Mouse (Mus musculus): Measurements from ENCODE around the gene Atrx. TPM values are rescaled to one million over a fixed set of nuclear protein-coding genes. Genes with fewer than 3 reads are reported as not detected.

Gene Atrx
- polyA plus RNA-seq, 1 experiment = 7.9 TPM

GRCm38 (mm10) chrX:105766013-105766412 lies 163.2 kb downstream of the Atrx start:
- Histone ChIP-seq H3K79me2 (ENCODE audit: control insufficient read depth, insufficient read depth) (no peaks in the 10 kb centered on the region), H3K4me3 (ENCODE audit: insufficient read depth, poor library complexity, severe bottlenecking) (no peak overlapping the region), H3K79me3 (ENCODE audit: low read depth) (no peaks in the 10 kb centered on the region), H3K36me3 (ENCODE audit: control insufficient read depth, insufficient read depth) (no peaks in the 10 kb centered on the region), H3K27me3 (ENCODE audit: control insufficient read depth, insufficient read depth, insufficient read length) (peaks cover 18% of the 10 kb centered on the region), H3ac (ENCODE audit: control insufficient read depth, insufficient read length, low read depth) (no peak overlapping the region)
- TF ChIP-seq FOSL1 (IDR thresholded peaks at IDR 0.05; ENCODE audit: insufficient read depth, low read length, poor library complexity, severe bottlenecking) (no peak), MYOD1 (IDR thresholded peaks at IDR 0.05; ENCODE audit: control insufficient read depth, insufficient read length, low read depth) (no peak), MAX (IDR thresholded peaks at IDR 0.05) (no peak), CEBPB (IDR thresholded peaks at IDR 0.05; ENCODE audit: low read depth) (no peak), CTCF (IDR thresholded peaks at IDR 0.05; ENCODE audit: control insufficient read depth, insufficient read depth, insufficient read length) (no peak), USF1 (IDR thresholded peaks at IDR 0.05; ENCODE audit: low read depth) (no peak), MYOG (IDR thresholded peaks at IDR 0.05; ENCODE audit: control insufficient read depth, extremely low read depth, insufficient read length) (no peak)

DNA sequence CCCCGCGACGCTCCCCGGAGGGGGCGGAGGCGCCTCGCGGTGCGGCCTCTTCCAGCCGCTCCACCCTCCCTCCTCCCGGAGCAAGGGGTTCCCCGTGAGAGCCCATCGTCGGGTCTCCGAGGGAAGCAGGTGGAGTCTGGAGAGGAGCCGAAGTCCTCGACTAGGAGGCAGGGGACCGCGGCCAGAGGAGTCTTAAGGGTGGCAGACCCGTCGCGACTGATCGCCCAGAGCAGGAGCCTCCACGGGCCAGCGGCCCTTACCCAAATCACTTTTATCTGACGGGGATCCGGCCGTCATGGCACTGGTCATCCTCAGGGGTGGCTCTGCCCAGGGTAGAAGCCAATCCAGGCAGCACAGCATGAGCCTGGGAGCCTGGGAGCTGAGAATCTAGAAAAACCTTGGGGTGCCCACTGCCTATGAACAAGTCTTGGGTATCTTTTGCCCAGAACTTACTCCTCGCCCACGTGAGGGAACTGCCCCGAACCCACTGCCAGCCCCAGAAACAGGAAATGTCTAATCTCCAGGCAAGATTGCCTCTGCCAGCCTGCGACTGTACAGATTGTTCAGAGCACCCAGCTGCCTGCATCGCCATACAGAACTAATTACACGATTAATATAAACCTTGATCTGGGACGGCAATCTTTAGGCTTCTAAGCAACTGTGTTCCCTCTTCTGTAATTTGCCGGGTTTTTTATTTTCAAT lies 164.0 kb downstream of the Atrx start:
- H3K79me3 ChIP-seq (ENCODE audit: low read depth) = no peaks in the 10 kb centered on the region
- no peaks in the 10 kb centered on the region for H3K79me2 ChIP-seq (ENCODE audit: control insufficient read depth, insufficient read depth)
- TF ChIP-seq FOSL1 (IDR thresholded peaks at IDR 0.05; ENCODE audit: insufficient read depth, low read length, poor library complexity, severe bottlenecking) = no peak
- H3K27me3 ChIP-seq (ENCODE audit: control insufficient read depth, insufficient read depth, insufficient read length) = peaks cover 18% of the 10 kb centered on the region
- no peak overlapping the region for H3K4me3 ChIP-seq (ENCODE audit: insufficient read depth, poor library complexity, severe bottlenecking)
- no peaks in the 10 kb centered on the region for H3K36me3 ChIP-seq (ENCODE audit: control insufficient read depth, insufficient read depth)
- H3ac ChIP-seq (ENCODE audit: control insufficient read depth, insufficient read length, low read depth) = no peak overlapping the region

DNA sequence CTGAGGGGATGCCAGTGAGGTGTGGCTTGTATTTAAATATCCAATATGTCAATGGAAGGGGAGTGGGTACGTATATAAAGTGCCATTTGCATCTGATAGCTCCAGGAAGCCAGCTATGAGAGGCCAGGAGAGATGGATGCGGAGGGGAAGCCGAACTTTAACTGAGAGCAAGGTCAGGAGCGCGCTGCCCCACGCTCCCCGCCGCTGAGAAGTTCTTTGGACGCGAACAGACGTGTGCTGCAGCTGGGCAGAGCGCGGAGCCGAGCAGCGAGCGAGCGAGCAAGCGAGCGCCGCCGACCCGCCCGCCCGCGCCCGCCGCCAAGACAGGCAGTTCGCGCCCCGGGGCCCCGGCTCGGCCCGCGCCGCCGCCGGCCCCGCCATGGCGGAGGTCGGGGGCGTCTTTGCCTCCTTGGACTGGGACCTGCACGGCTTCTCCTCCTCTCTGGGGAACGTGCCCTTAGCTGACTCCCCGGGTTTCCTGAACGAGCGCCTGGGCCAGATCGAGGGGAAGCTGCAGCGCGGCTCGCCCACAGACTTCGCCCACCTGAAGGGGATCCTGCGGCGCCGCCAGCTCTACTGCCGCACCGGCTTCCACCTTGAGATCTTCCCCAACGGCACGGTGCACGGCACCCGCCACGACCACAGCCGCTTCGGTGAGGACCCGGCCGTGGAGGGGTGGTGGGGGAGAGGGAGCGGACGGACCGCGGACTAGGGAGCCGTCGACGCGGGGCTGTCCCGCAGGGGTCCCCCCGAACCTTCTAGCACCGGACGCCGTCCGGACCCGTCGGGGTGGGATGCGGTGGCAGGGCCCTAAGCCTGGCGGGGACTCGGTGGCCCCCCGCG lies 164.8 kb downstream of the Atrx start, which contains the start of gene Fgf16:
Fgf16 (plus strand) TSS at position 118 of the 843 bp plus-strand sequence.
- H3K36me3 ChIP-seq (ENCODE audit: control insufficient read depth, insufficient read depth) = no peaks in the 10 kb centered on the region
- H3K4me3 ChIP-seq (ENCODE audit: insufficient read depth, poor library complexity, severe bottlenecking) = no peak within 1 kb of the TSS
- no peaks in the 10 kb centered on the region for H3K79me2 ChIP-seq (ENCODE audit: control insufficient read depth, insufficient read depth)
- peaks cover 18% of the 10 kb centered on the region for H3K27me3 ChIP-seq (ENCODE audit: control insufficient read depth, insufficient read depth, insufficient read length)
- H3K79me3 ChIP-seq (ENCODE audit: low read depth) = no peaks in the 10 kb centered on the region
- TF ChIP-seq FOSL1 (IDR thresholded peaks at IDR 0.05; ENCODE audit: insufficient read depth, low read length, poor library complexity, severe bottlenecking) (no peak), MYOD1 (IDR thresholded peaks at IDR 0.05; ENCODE audit: control insufficient read depth, insufficient read length, low read depth) (no peak), MAX (IDR thresholded peaks at IDR 0.05) (no peak), MYOG (IDR thresholded peaks at IDR 0.05; ENCODE audit: control insufficient read depth, extremely low read depth, insufficient read length) (no peak), USF1 (IDR thresholded peaks at IDR 0.05; ENCODE audit: low read depth) (no peak), CEBPB (IDR thresholded peaks at IDR 0.05; ENCODE audit: low read depth) (no peak), CTCF (IDR thresholded peaks at IDR 0.05; ENCODE audit: control insufficient read depth, insufficient read depth, insufficient read length) (no peak)
- H3ac ChIP-seq (ENCODE audit: control insufficient read depth, insufficient read length, low read depth) = no peak within 1 kb of the TSS

GRCm38 (mm10) chrX:105763612-105764011 lies 165.6 kb downstream of the Atrx start:
- H3K79me3 ChIP-seq (ENCODE audit: low read depth) = no peaks in the 10 kb centered on the region
- no peaks in the 10 kb centered on the region for H3K79me2 ChIP-seq (ENCODE audit: control insufficient read depth, insufficient read depth)
- H3K27me3 ChIP-seq (ENCODE audit: control insufficient read depth, insufficient read depth, insufficient read length) = peaks cover 18% of the 10 kb centered on the region
- H3ac ChIP-seq (ENCODE audit: control insufficient read depth, insufficient read length, low read depth) = no peak overlapping the region
- TF ChIP-seq MAX (IDR thresholded peaks at IDR 0.05) (no peak), USF1 (IDR thresholded peaks at IDR 0.05; ENCODE audit: low read depth) (no peak), CTCF (IDR thresholded peaks at IDR 0.05; ENCODE audit: control insufficient read depth, insufficient read depth, insufficient read length) (no peak), MYOG (IDR thresholded peaks at IDR 0.05; ENCODE audit: control insufficient read depth, extremely low read depth, insufficient read length) (no peak), MYOD1 (IDR thresholded peaks at IDR 0.05; ENCODE audit: control insufficient read depth, insufficient read length, low read depth) (no peak), CEBPB (IDR thresholded peaks at IDR 0.05; ENCODE audit: low read depth) (no peak), FOSL1 (IDR thresholded peaks at IDR 0.05; ENCODE audit: insufficient read depth, low read length, poor library complexity, severe bottlenecking) (no peak)
- H3K4me3 ChIP-seq (ENCODE audit: insufficient read depth, poor library complexity, severe bottlenecking) = no peak overlapping the region
- H3K36me3 ChIP-seq (ENCODE audit: control insufficient read depth, insufficient read depth) = no peaks in the 10 kb centered on the region

- Histone ChIP-seq H3ac (ENCODE audit: control insufficient read depth, insufficient read length, low read depth) (no peak overlapping the region), H3K27me3 (ENCODE audit: control insufficient read depth, insufficient read depth, insufficient read length) (peaks cover 18% of the 10 kb centered on the region), H3K36me3 (ENCODE audit: control insufficient read depth, insufficient read depth) (no peaks in the 10 kb centered on the region), H3K79me2 (ENCODE audit: control insufficient read depth, insufficient read depth) (no peaks in the 10 kb centered on the region), H3K79me3 (ENCODE audit: low read depth) (no peaks in the 10 kb centered on the region), H3K4me3 (ENCODE audit: insufficient read depth, poor library complexity, severe bottlenecking) (no peak overlapping the region)
- no peak for TF ChIP-seq USF1 (IDR thresholded peaks at IDR 0.05; ENCODE audit: low read depth)
- TF ChIP-seq MYOD1 (IDR thresholded peaks at IDR 0.05; ENCODE audit: control insufficient read depth, insufficient read length, low read depth) = no peak
- TF ChIP-seq MAX (IDR thresholded peaks at IDR 0.05) = no peak
- no peak for TF ChIP-seq FOSL1 (IDR thresholded peaks at IDR 0.05; ENCODE audit: insufficient read depth, low read length, poor library complexity, severe bottlenecking)
- TF ChIP-seq CTCF (IDR thresholded peaks at IDR 0.05; ENCODE audit: control insufficient read depth, insufficient read depth, insufficient read length) = no peak
- no peak for TF ChIP-seq MYOG (IDR thresholded peaks at IDR 0.05; ENCODE audit: control insufficient read depth, extremely low read depth, insufficient read length)
- no peak for TF ChIP-seq CEBPB (IDR thresholded peaks at IDR 0.05; ENCODE audit: low read depth)
Observed at GRCm38 (mm10) chrX:105762847-105763527, 166.2 kb downstream of the Atrx start.

Other genes with a start within 250 kb of the Atrx start
- not detected for gene Fgf16, start 165.1 kb downstream of the Atrx start, polyA plus RNA-seq (2012; fragmentation: generic; extraction: Trizol)
- gene Magt1, start 82.5 kb upstream of the Atrx start, polyA plus RNA-seq (2012; fragmentation: generic; extraction: Trizol) = 12.2 TPM
- 194 TPM for gene Cox7b, start 86.3 kb upstream of the Atrx start, polyA plus RNA-seq (2012; fragmentation: generic; extraction: Trizol)
- gene Atp7a, start 97.9 kb upstream of the Atrx start, polyA plus RNA-seq (2012; fragmentation: generic; extraction: Trizol) = 2.1 TPM
- gene Tlr13, start 213.8 kb upstream of the Atrx start, polyA plus RNA-seq (2012; fragmentation: generic; extraction: Trizol) = not detected

Measured in C2C12 (cell line).